Mouse (Mus musculus): ENCODE measurements around the gene Mrps10. TPM values are rescaled to one million over a fixed set of nuclear protein-coding genes. Genes with fewer than 3 reads are reported as not detected.

The Mrps10 gene
- 64.7 and 71.5 TPM in 2 replicates for total RNA-seq (2014; fragmentation: Nextera tagmentation)
- total RNA-seq (2017), result 43.0 and 48.0 TPM in 2 replicates
- 50.0 and 65.5 TPM in 2 replicates for polyA plus RNA-seq (2012)

DNA sequence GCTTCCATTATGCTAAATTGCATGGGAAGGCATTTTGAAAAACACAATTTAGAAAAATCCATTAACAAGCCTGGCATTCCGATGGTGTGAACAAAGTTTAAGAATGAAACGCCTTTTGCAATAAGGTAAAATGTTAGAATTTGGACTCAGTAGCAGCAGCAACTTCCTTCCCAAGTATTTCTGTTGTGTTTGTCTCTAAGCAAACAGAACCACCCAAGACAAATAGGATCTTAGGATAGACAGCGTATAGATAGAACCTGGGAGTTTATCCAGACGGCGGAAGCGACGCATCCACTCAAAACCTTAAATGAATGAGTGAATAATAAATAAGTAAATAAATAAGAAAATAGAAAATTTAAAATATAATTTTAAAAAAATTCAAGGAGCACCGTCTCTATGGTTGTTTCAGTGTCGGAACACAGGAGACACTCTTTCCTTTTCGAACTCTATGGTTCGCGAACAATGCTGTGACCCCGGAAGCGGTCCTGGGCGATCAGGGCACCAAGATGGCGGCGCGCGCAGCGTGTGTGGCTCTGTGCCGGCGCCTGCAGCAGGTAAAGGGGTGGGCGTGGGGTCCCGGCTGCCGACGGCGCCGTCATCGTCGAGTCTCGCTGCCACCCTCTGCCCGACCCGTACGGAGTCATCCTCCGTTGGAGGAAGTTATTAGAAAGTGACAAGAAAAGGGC, at the start of gene Mrps10:
Gene Mrps10, plus strand, starts transcription at position 487 of the 686 bp plus-strand sequence.
- Histone ChIP-seq H3K4me1 (ENCODE audit: insufficient read depth, low read depth, low read length) (peaks cover 32% of the 10 kb centered on the region), H3K36me3 (replicated peaks) (peaks cover 28% of the 10 kb centered on the region), H3K9me3 (replicated peaks) (no peaks in the 10 kb centered on the region), H3K4me3 (ENCODE audit: low read depth, low read length) (peak within 1 kb of the TSS; percentile 77), H3K27me3 (ENCODE audit: insufficient read depth, low read length) (no peaks in the 10 kb centered on the region)
- peak; percentile 85 for ATAC-seq (ENCODE audit: extremely low read depth, insufficient number of reproducible peaks, low FRiP score, poor library complexity, severe bottlenecking)
- TF ChIP-seq CTCF (IDR thresholded peaks at IDR 0.05; ENCODE audit: low read depth, low read length) (no peak), GATA2 (IDR thresholded peaks at IDR 0.05; ENCODE audit: borderline replicate concordance, low read depth, low read length) (no peak), POLR2AphosphoS5 (IDR thresholded peaks at IDR 0.05; ENCODE audit: insufficient replicate concordance, low read depth, low read length) (no peak), GATA1 (IDR thresholded peaks at IDR 0.05; ENCODE audit: borderline replicate concordance, low read length) (no peak), TAL1 (conservative IDR thresholded peaks at IDR 0.05; ENCODE audit: low read depth, low read length) (no peak)
- DNase-seq (ENCODE audit: low spot score), result peak; percentile 75

GRCm38 (mm10) chr17:47318972-47319625, 49.6 kb upstream of the Mrps10 start:
- Histone ChIP-seq H3K4me1 (ENCODE audit: insufficient read depth, low read depth, low read length) (peaks cover 3% of the 10 kb centered on the region; the same call in 1 of the 2 replicates), H3K9me3 (replicated peaks) (no peaks in the 10 kb centered on the region), H3K36me3 (replicated peaks) (no peaks in the 10 kb centered on the region), H3K4me3 (ENCODE audit: low read depth, low read length) (no peak overlapping the region), H3K27me3 (ENCODE audit: insufficient read depth, low read length) (peaks cover 9% of the 10 kb centered on the region; the same call in 1 of the 2 replicates)
- ATAC-seq (ENCODE audit: extremely low read depth, insufficient number of reproducible peaks, low FRiP score, poor library complexity, severe bottlenecking) (no peak), DNase-seq (ENCODE audit: low spot score) (no peak)
- no peak for TF ChIP-seq CTCF (IDR thresholded peaks at IDR 0.05; ENCODE audit: low read depth, low read length)
- no peak for TF ChIP-seq GATA2 (IDR thresholded peaks at IDR 0.05; ENCODE audit: borderline replicate concordance, low read depth, low read length)
- no peak for TF ChIP-seq POLR2AphosphoS5 (IDR thresholded peaks at IDR 0.05; ENCODE audit: insufficient replicate concordance, low read depth, low read length)
- TF ChIP-seq TAL1 (conservative IDR thresholded peaks at IDR 0.05; ENCODE audit: low read depth, low read length), result no peak
- no peak for TF ChIP-seq GATA1 (IDR thresholded peaks at IDR 0.05; ENCODE audit: borderline replicate concordance, low read length)

- no peaks in the 10 kb centered on the region for H3K36me3 ChIP-seq (replicated peaks)
These were observed 48.9 kb upstream of the Mrps10 start for GRCm38 (mm10) chr17:47319761-47320160.

GRCm38 (mm10) chr17:47322128-47322990, 46.3 kb upstream of the Mrps10 start:
- no peak for TF ChIP-seq TAL1 (conservative IDR thresholded peaks at IDR 0.05; ENCODE audit: low read depth, low read length)
- no peak for TF ChIP-seq POLR2AphosphoS5 (IDR thresholded peaks at IDR 0.05; ENCODE audit: insufficient replicate concordance, low read depth, low read length)
- no peak for TF ChIP-seq CTCF (IDR thresholded peaks at IDR 0.05; ENCODE audit: low read depth, low read length)
- TF ChIP-seq GATA2 (IDR thresholded peaks at IDR 0.05; ENCODE audit: borderline replicate concordance, low read depth, low read length), result no peak
- no peak for TF ChIP-seq GATA1 (IDR thresholded peaks at IDR 0.05; ENCODE audit: borderline replicate concordance, low read length)
- Histone ChIP-seq H3K4me1 (ENCODE audit: insufficient read depth, low read depth, low read length) (peaks cover 3% of the 10 kb centered on the region; the same call in 1 of the 2 replicates), H3K4me3 (ENCODE audit: low read depth, low read length) (no peak overlapping the region), H3K9me3 (replicated peaks) (no peaks in the 10 kb centered on the region), H3K27me3 (ENCODE audit: insufficient read depth, low read length) (peaks cover 6% of the 10 kb centered on the region; the same call in 1 of the 2 replicates), H3K36me3 (replicated peaks) (no peaks in the 10 kb centered on the region)
- DNase-seq (ENCODE audit: low spot score) (no peak), ATAC-seq (ENCODE audit: extremely low read depth, insufficient number of reproducible peaks, low FRiP score, poor library complexity, severe bottlenecking) (no peak)

More at GRCm38 (mm10) chr17:47319761-47320160, 48.9 kb upstream of the Mrps10 start:
- H3K27me3 ChIP-seq (ENCODE audit: insufficient read depth, low read length), result peaks cover 8% of the 10 kb centered on the region; the same call in 1 of the 2 replicates
- H3K4me3 ChIP-seq (ENCODE audit: low read depth, low read length), result no peak overlapping the region
- no peaks in the 10 kb centered on the region for H3K9me3 ChIP-seq (replicated peaks)
- DNase-seq (ENCODE audit: low spot score) (no peak), ATAC-seq (ENCODE audit: extremely low read depth, insufficient number of reproducible peaks, low FRiP score, poor library complexity, severe bottlenecking) (no peak)
- TF ChIP-seq CTCF (IDR thresholded peaks at IDR 0.05; ENCODE audit: low read depth, low read length) (no peak), GATA2 (IDR thresholded peaks at IDR 0.05; ENCODE audit: borderline replicate concordance, low read depth, low read length) (no peak), POLR2AphosphoS5 (IDR thresholded peaks at IDR 0.05; ENCODE audit: insufficient replicate concordance, low read depth, low read length) (no peak), GATA1 (IDR thresholded peaks at IDR 0.05; ENCODE audit: borderline replicate concordance, low read length) (no peak), TAL1 (conservative IDR thresholded peaks at IDR 0.05; ENCODE audit: low read depth, low read length) (no peak)
- H3K4me1 ChIP-seq (ENCODE audit: insufficient read depth, low read depth, low read length), result peaks cover 3% of the 10 kb centered on the region; the same call in 1 of the 2 replicates

GRCm38 (mm10) chr17:47322991-47323295, 45.7 kb upstream of the Mrps10 start:
- no peak for ATAC-seq (ENCODE audit: extremely low read depth, insufficient number of reproducible peaks, low FRiP score, poor library complexity, severe bottlenecking)
- Histone ChIP-seq H3K36me3 (replicated peaks) (no peaks in the 10 kb centered on the region), H3K4me1 (ENCODE audit: insufficient read depth, low read depth, low read length) (peaks cover 3% of the 10 kb centered on the region; the same call in 1 of the 2 replicates), H3K27me3 (ENCODE audit: insufficient read depth, low read length) (peaks cover 6% of the 10 kb centered on the region; the same call in 1 of the 2 replicates), H3K4me3 (ENCODE audit: low read depth, low read length) (no peak overlapping the region), H3K9me3 (replicated peaks) (no peaks in the 10 kb centered on the region)
- TF ChIP-seq GATA2 (IDR thresholded peaks at IDR 0.05; ENCODE audit: borderline replicate concordance, low read depth, low read length) (no peak), GATA1 (IDR thresholded peaks at IDR 0.05; ENCODE audit: borderline replicate concordance, low read length) (no peak), POLR2AphosphoS5 (IDR thresholded peaks at IDR 0.05; ENCODE audit: insufficient replicate concordance, low read depth, low read length) (no peak), CTCF (IDR thresholded peaks at IDR 0.05; ENCODE audit: low read depth, low read length) (no peak), TAL1 (conservative IDR thresholded peaks at IDR 0.05; ENCODE audit: low read depth, low read length) (no peak)
- no peak for DNase-seq (ENCODE audit: low spot score)
